Mouse (Mus musculus): ENCODE results near the gene Ugt1a1. TPM values are rescaled to one million over a fixed set of nuclear protein-coding genes. Genes with fewer than 3 reads are reported as not detected.
"Not testable (repeated sequence)": the region's sequence is repeated elsewhere in the genome, so short reads cannot be mapped to it uniquely, and the experiment has no call there.

The Ugt1a1 gene
- polyA plus RNA-seq (2012; rRNA removed) (0.17 and 0.22 TPM in 2 replicates), polyA plus RNA-seq (2014; fragmentation: Nextera tagmentation; extraction: Ambion mirVana) (not detected in 2 replicates)

DNA sequence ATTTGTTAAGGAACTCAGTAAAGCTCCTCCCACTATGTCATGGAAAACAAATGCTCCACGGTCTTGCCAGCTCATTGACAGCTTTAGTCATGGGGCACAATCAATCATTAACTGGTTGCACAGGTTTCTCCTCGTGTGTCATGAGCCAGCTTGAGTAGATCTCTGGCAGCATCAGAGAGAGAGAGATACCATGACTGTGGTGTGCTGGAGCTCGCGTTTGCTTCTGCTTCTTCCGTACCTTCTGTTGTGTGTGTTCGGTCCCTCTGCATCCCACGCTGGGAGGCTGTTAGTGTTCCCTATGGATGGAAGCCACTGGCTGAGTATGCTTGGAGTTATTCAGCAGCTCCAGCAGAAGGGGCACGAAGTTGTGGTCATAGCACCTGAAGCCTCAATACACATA lies at the start of gene Ugt1a1:
Gene Ugt1a1 (plus strand): TSS at position 148 of the 400 bp plus-strand sequence.
- no peaks in the 10 kb centered on the region for H3K27me3 ChIP-seq (ENCODE audit: control insufficient read depth, insufficient read depth, low read length)
- WGBS (ENCODE audit: insufficient replicate concordance): 52% methylated on average over 8 of the region's 8 CpGs
- H3K4me1 ChIP-seq (replicated peaks; ENCODE audit: control insufficient read depth in 2 of 2, insufficient read depth in 2 of 2, low read length in 1 of 2): peaks cover 16 to 19% of the 10 kb centered on the region in 2 experiments
- DNase-seq (ENCODE audit: low read depth in 3 of 3, low spot score in 3 of 3): peak in 1 of 3 experiments; percentile 6
- no peak within 1 kb of the TSS for H3K4me3 ChIP-seq (ENCODE audit: insufficient read depth in 1 of 2, low read depth in 2 of 2, low read length in 2 of 2)
- H3K4me2 ChIP-seq (ENCODE audit: low read depth): no peak within 1 kb of the TSS
- peaks cover 22% of the 10 kb centered on the region for H3K9me3 ChIP-seq (ENCODE audit: control insufficient read depth, low read length)
- H3K9ac ChIP-seq (replicated peaks): no peak within 1 kb of the TSS
- no peak for TF ChIP-seq CTCF (IDR thresholded peaks at IDR 0.05; ENCODE audit: low read depth)
- no peak for TF ChIP-seq EP300 (IDR thresholded peaks at IDR 0.05; ENCODE audit: low read depth)
- no peak within 1 kb of the TSS for H3K27ac ChIP-seq
- ATAC-seq (ENCODE audit: insufficient read depth): no peak
- H3K36me3 ChIP-seq (replicated peaks; ENCODE audit: control insufficient read depth, insufficient read depth, low read depth): no peaks in the 10 kb centered on the region

DNA sequence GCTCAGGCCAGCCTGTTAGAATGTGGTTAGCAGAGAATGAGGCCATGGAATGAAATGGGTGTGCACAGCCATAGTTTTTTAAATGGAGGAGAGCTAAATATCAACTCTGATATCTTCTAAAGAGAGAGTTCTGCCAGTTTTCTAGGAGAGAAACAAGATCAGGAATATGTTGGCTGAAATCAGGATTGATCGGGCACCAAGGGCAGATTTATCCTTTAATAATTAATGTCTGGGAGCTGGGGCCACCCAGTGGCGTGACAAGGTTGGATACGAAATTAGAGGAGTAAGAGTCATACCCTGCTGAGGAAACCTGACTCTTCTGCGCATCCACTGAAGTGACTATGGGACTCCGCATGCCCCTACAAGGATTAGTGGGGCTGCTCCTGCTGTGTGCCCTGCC lies 46.0 kb upstream of the Ugt1a1 start, which contains the start of gene Ugt1a5:
Gene Ugt1a5 (plus strand): TSS at position 302 of the 400 bp plus-strand sequence.
- Histone ChIP-seq H3K27me3 (ENCODE audit: control insufficient read depth, insufficient read depth, low read length) (no peaks in the 10 kb centered on the region), H3K4me1 (replicated peaks; ENCODE audit: control insufficient read depth in 2 of 2, insufficient read depth in 2 of 2, low read length in 1 of 2) (no peaks in the 10 kb centered on the region), H3K9ac (replicated peaks) (no peak within 1 kb of the TSS), H3K9me3 (ENCODE audit: control insufficient read depth, low read length) (no peaks in the 10 kb centered on the region), H3K4me2 (ENCODE audit: low read depth) (no peak within 1 kb of the TSS), H3K27ac (no peak within 1 kb of the TSS), H3K36me3 (replicated peaks; ENCODE audit: control insufficient read depth, insufficient read depth, low read depth) (no peaks in the 10 kb centered on the region), H3K4me3 (ENCODE audit: insufficient read depth in 1 of 2, low read depth in 2 of 2, low read length in 2 of 2) (no peak within 1 kb of the TSS)
- DNase-seq (ENCODE audit: low read depth in 3 of 3, low spot score in 3 of 3) (no peak), ATAC-seq (ENCODE audit: insufficient read depth) (no peak)
- WGBS (ENCODE audit: insufficient replicate concordance): 66% methylated on average over 5 of the region's 5 CpGs
- TF ChIP-seq EP300 (IDR thresholded peaks at IDR 0.05; ENCODE audit: low read depth) (no peak), CTCF (IDR thresholded peaks at IDR 0.05; ENCODE audit: low read depth) (no peak)

DNA sequence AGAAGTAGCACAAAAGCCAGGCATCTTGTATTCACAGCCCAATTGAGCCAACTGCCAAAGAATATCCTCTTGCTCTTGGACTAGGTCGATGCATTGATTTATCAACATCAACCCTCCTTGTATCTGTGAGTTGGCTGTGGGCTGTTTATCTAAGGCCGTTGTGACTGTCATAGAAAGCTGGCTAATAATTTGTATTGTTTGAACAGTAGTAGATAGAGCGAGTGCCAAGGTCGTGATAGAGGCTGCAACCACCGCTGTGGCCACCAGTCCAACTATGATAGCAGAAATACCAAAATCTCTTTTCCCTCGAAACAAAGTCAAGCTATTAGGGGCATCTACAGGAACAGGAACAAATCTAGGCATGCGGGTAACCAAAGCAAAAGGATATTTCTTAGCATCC lies 39.6 kb upstream of the Ugt1a1 start:
- ATAC-seq (ENCODE audit: insufficient read depth); H3K4me3 ChIP-seq (ENCODE audit: insufficient read depth in 1 of 2, low read depth in 2 of 2, low read length in 2 of 2); H3K36me3 ChIP-seq (replicated peaks; ENCODE audit: control insufficient read depth, insufficient read depth, low read depth); DNase-seq (ENCODE audit: low read depth in 3 of 3, low spot score in 3 of 3); H3K9me3 ChIP-seq (ENCODE audit: control insufficient read depth, low read length); H3K27ac ChIP-seq; H3K4me1 ChIP-seq (replicated peaks; ENCODE audit: control insufficient read depth in 2 of 2, insufficient read depth in 2 of 2, low read length in 1 of 2); H3K4me2 ChIP-seq (ENCODE audit: low read depth); H3K27me3 ChIP-seq (ENCODE audit: control insufficient read depth, insufficient read depth, low read length); H3K9ac ChIP-seq (replicated peaks): not testable (repeated sequence)
- 67% methylated on average over 5 of the region's 7 CpGs for WGBS (ENCODE audit: insufficient replicate concordance)

DNA sequence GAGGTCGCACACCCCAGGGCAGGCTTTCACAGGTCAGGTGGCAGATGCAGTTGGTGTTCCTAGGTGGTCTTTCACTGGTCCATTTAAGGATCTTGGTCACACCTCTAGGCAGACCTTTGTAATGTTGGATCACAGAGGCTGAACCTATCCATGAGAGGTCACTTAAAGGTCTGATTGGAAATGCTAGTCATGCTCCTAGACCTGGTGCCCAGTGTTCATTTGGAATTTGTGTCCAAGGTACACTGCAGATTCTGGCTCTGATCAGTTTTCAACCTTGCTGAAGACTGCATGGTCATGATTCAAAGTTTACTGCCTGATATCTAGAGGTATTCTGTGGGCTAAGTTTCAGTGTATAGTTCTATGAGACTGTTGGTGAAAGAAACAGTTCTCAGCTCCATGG lies 32.1 kb upstream of the Ugt1a1 start:
- H3K4me1 ChIP-seq (replicated peaks; ENCODE audit: control insufficient read depth in 2 of 2, insufficient read depth in 2 of 2, low read length in 1 of 2): no peaks in the 10 kb centered on the region
- H3K27ac ChIP-seq: no peak overlapping the region
- H3K9me3 ChIP-seq (ENCODE audit: control insufficient read depth, low read length): peaks cover 4% of the 10 kb centered on the region
- no peak for ATAC-seq (ENCODE audit: insufficient read depth)
- WGBS (ENCODE audit: insufficient replicate concordance): 82% methylated on average over 1 of the region's 1 CpGs
- DNase-seq (ENCODE audit: low read depth in 3 of 3, low spot score in 3 of 3): no peak
- no peak overlapping the region for H3K9ac ChIP-seq (replicated peaks)
- H3K4me2 ChIP-seq (ENCODE audit: low read depth): no peak overlapping the region
- H3K36me3 ChIP-seq (replicated peaks; ENCODE audit: control insufficient read depth, insufficient read depth, low read depth): no peaks in the 10 kb centered on the region
- TF ChIP-seq EP300 (IDR thresholded peaks at IDR 0.05; ENCODE audit: low read depth): no peak
- TF ChIP-seq CTCF (IDR thresholded peaks at IDR 0.05; ENCODE audit: low read depth): no peak
- no peaks in the 10 kb centered on the region for H3K27me3 ChIP-seq (ENCODE audit: control insufficient read depth, insufficient read depth, low read length)
- H3K4me3 ChIP-seq (ENCODE audit: insufficient read depth in 1 of 2, low read depth in 2 of 2, low read length in 2 of 2): no peak overlapping the region

DNA sequence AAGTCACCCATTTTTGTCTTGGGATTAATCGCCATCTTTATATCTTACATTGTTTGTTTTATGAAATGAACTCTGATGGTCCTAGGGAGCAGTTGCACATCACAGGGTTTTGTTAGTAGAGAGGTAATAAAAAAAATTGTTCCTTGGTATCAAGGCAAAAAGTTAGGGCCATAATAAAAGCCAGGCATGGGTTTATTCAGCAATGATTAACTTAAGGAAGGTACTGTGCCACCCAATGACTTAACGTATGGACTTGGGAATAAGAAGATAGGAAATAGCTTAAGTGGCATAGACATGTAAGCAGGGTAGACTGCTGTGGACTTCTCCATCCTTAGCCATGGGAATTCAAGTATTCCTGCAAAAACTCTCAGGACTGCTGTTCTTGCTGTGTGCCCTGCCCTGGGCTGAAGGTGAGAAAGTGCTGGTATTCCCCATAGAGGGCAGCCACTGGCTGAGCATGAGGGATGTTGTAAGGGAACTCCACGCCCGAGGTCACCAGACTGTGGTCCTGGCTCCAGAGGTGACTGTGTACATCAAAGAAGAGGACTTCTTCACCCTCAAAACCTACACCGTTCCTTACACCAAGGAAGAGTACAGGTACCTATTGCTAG lies 25.3 kb upstream of the Ugt1a1 start:
- no peak overlapping the region for H3K4me2 ChIP-seq (ENCODE audit: low read depth)
- no peak for DNase-seq (ENCODE audit: low read depth in 3 of 3, low spot score in 3 of 3)
- H3K4me1 ChIP-seq (replicated peaks; ENCODE audit: control insufficient read depth in 2 of 2, insufficient read depth in 2 of 2, low read length in 1 of 2): no peaks in the 10 kb centered on the region
- no peaks in the 10 kb centered on the region for H3K27me3 ChIP-seq (ENCODE audit: control insufficient read depth, insufficient read depth, low read length)
- H3K9me3 ChIP-seq (ENCODE audit: control insufficient read depth, low read length): no peaks in the 10 kb centered on the region
- H3K27ac ChIP-seq: no peak overlapping the region
- no peak overlapping the region for H3K4me3 ChIP-seq (ENCODE audit: insufficient read depth in 1 of 2, low read depth in 2 of 2, low read length in 2 of 2)
- 66% methylated on average over 5 of the region's 5 CpGs for WGBS (ENCODE audit: insufficient replicate concordance)
- H3K36me3 ChIP-seq (replicated peaks; ENCODE audit: control insufficient read depth, insufficient read depth, low read depth): no peaks in the 10 kb centered on the region
- ATAC-seq (ENCODE audit: insufficient read depth): no peak
- H3K9ac ChIP-seq (replicated peaks): no peak overlapping the region
- TF ChIP-seq CTCF (IDR thresholded peaks at IDR 0.05; ENCODE audit: low read depth) (no peak), EP300 (IDR thresholded peaks at IDR 0.05; ENCODE audit: low read depth) (no peak)

Measured in liver, embryonic 14.5 days (tissue).